Mouse (Mus musculus) stomach, postnatal 0 days (tissue): ENCODE measurements at regions not wholly inside any gene's neighbourhood (a gene's known extent, or its start where the extent isn't known, plus 50 kb on each side); places are given as distances from the start of the nearest gene placed in this dataset.

Experiments
- CTCF ChIP-seq: IDR thresholded peaks from 2 replicates; pipeline ENCODE4 v1.5.1; 2016; ENCODE audit warnings: antibody characterized with exemption, low read depth, mild to moderate bottlenecking, moderate library complexity
- EP300 ChIP-seq: optimal IDR thresholded peaks from 2 replicates; pipeline ENCODE3; 2016; ENCODE audit warnings: antibody characterized with exemption

GRCm38 (mm10) chr4:12273369-12273768 is 101.6 kb upstream of the Fam92a start:
- no peak for TF ChIP-seq EP300
- no peak for TF ChIP-seq CTCF
